Mouse (Mus musculus): ENCODE results near the gene Keap1.

DNA sequence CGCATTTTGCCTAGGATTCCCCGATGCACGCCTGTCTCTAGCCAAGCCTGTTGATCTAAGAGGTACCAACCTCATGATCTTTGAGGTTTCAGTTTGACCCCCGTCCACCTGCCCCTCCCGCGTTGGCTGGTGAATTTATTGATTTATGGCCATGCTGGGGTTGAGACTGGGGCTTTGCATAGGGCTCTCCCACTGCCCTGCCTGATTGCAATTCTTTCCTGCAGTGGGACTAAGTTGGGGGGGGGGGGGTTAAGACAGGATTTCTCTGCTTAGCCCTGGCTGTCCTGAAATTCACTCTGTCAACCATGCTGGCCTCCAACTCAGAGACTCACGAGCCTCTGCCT, 13.8 kb downstream of the Keap1 start:
- no peak for TF ChIP-seq CTCF (IDR thresholded peaks at IDR 0.05; ENCODE audit: low read depth)
- TF ChIP-seq EP300 (IDR thresholded peaks at IDR 0.05; ENCODE audit: low read depth), result no peak
